In genomic region chr14:22837058-22837457, GRCm38 (mm10) we compare ENCODE assay signal across 16 mouse cellular contexts.
"Had no signal": no experiment of that assay in that cellular context is flagged by ENCODE, and none has a peak within 500 bp of the region (broad histone marks: within the 10 kb centered on the region; RNA-seq: fewer than 3 reads in every experiment).

No protein-coding gene starts in this region.

- H3K4me2 ChIP-seq: neural tube, embryonic 13.5 days; neural tube, embryonic 15.5 days; stomach, embryonic 15.5 days had no signal

- H3K27me3 ChIP-seq: neural tube, embryonic 13.5 days; neural tube, embryonic 15.5 days; stomach, embryonic 15.5 days had no signal

- H3K4me1 ChIP-seq: neural tube, embryonic 13.5 days; neural tube, embryonic 15.5 days; stomach, embryonic 15.5 days had no signal

- H3K4me3 ChIP-seq: neural tube, embryonic 13.5 days; neural tube, embryonic 15.5 days; stomach, embryonic 15.5 days had no signal

- DNase-seq: retina, postnatal 1 day; right cerebral cortex, adult 18-20 months; right cerebral cortex, postnatal 14 days; right cerebral cortex, postnatal 25 days; right cerebral cortex, postnatal 4 days; spleen, adult 18-20 months; thymus, adult 18-20 months; thymus, adult 2 months; thymus, postnatal 14 days; thymus, postnatal 25 days; thymus, postnatal 36 days; thymus, postnatal 4 days had no signal

- H3K9ac ChIP-seq: neural tube, embryonic 13.5 days; neural tube, embryonic 15.5 days; stomach, embryonic 15.5 days had no signal

- H3K27ac ChIP-seq: neural tube, embryonic 13.5 days; neural tube, embryonic 15.5 days; stomach, embryonic 15.5 days; stomach, postnatal 0 days had no signal

- H3K9me3 ChIP-seq: neural tube, embryonic 13.5 days; neural tube, embryonic 15.5 days; stomach, embryonic 15.5 days had no signal

- H3K36me3 ChIP-seq: neural tube, embryonic 13.5 days; neural tube, embryonic 15.5 days; stomach, embryonic 15.5 days had no signal
